Mouse (Mus musculus) lung, adult 2 months (tissue): ENCODE data around the gene Celf2. TPM values are rescaled to one million over a fixed set of nuclear protein-coding genes. Genes with fewer than 3 reads are reported as not detected.

ENCODE experiments used
- DNase-seq: peaks from one replicate; pipeline ENCODE4 v3.0.0; 2022
- H3K4me1 ChIP-seq: fragments of 200-500 bp; 2 replicates; pipeline ENCODE4 v1.6.1; 2011; ENCODE audit warnings: low read length; ENCODE audit not compliant: control insufficient read depth, insufficient read depth
- H3K4me3 ChIP-seq: fragments of 200-500 bp; replicated peaks from 2 replicates; pipeline ENCODE3; 2011; ENCODE audit warnings: low read depth, mild to moderate bottlenecking, control low read depth, low read length; ENCODE audit errors: extremely low read depth
- CTCF ChIP-seq: fragments of 200-500 bp; IDR thresholded peaks from 2 replicates; pipeline ENCODE4 v1.5.1; 2011; ENCODE audit warnings: mild to moderate bottlenecking, low read length, control low read depth; ENCODE audit not compliant: insufficient read depth
- POLR2A ChIP-seq: fragments of 200-500 bp; IDR thresholded peaks from 2 replicates; pipeline ENCODE4 v1.6.1; 2011; ENCODE audit warnings: low read depth, mild to moderate bottlenecking, control low read depth, low read length, borderline replicate concordance; ENCODE audit errors: extremely low read depth
- WGBS: fragments of 180-500 bp; shearing (Covaris S2); methylation state at CpG from one replicate; pipeline ENCODE4 v1.1.7; 2018; 5-methylcytosine and 5-hydroxymethylcytosine counted together
- polyA plus RNA-seq: library from polyadenylated mRNA; depleted of rRNA; stranded (reverse); fragments of >200 nt; gene quantifications from 2 replicates; pipeline ENCODE4 v1.2.3, GENCODE M21; 2012

Gene Celf2
- polyA plus RNA-seq, 1 experiment, result 43.4 TPM

- 74% methylated on average over 6 of the region's 6 CpGs for WGBS
- TF ChIP-seq CTCF (no peak), POLR2A (no peak)
- DNase-seq, result no peak
- H3K4me1 ChIP-seq, result no peaks in the 10 kb centered on the region
- H3K4me3 ChIP-seq, result no peak overlapping the region
These were observed 870.0 kb downstream of the Celf2 start for GRCm38 (mm10) chr2:6639370-6639769.

GRCm38 (mm10) chr2:6637147-6637546 is 872.2 kb downstream of the Celf2 start:
- Histone ChIP-seq H3K4me1 (no peaks in the 10 kb centered on the region), H3K4me3 (no peak overlapping the region)
- no peak for DNase-seq
- TF ChIP-seq POLR2A, result no peak
- TF ChIP-seq CTCF, result no peak
- 59% methylated on average over 2 of the region's 2 CpGs for WGBS

GRCm38 (mm10) chr2:6634899-6635298 is 874.5 kb downstream of the Celf2 start:
- TF ChIP-seq CTCF, result no peak
- no peak for TF ChIP-seq POLR2A
- 89% methylated on average over 6 of the region's 6 CpGs for WGBS
- no peaks in the 10 kb centered on the region for H3K4me1 ChIP-seq
- DNase-seq, result no peak
- no peak overlapping the region for H3K4me3 ChIP-seq

- 80% methylated on average over 1 of the region's 1 CpGs for WGBS
- Histone ChIP-seq H3K4me3 (no peak overlapping the region), H3K4me1 (no peaks in the 10 kb centered on the region)
- DNase-seq, result no peak
- TF ChIP-seq CTCF (no peak), POLR2A (no peak)
These were observed 876.2 kb downstream of the Celf2 start for GRCm38 (mm10) chr2:6633115-6633514.

- 63% methylated on average over 4 of the region's 4 CpGs for WGBS
- DNase-seq, result no peak
These were observed 885.6 kb downstream of the Celf2 start for GRCm38 (mm10) chr2:6623802-6624201.

GRCm38 (mm10) chr2:6622082-6622481 is 887.3 kb downstream of the Celf2 start:
- no peak for TF ChIP-seq CTCF
- TF ChIP-seq POLR2A, result no peak
- Histone ChIP-seq H3K4me3 (no peak overlapping the region), H3K4me1 (no peaks in the 10 kb centered on the region)
- no peak for DNase-seq
- WGBS, result 70% methylated on average over 5 of the region's 5 CpGs

More at GRCm38 (mm10) chr2:6623802-6624201, 885.6 kb downstream of the Celf2 start:
- no peak overlapping the region for H3K4me3 ChIP-seq
- TF ChIP-seq POLR2A, result no peak
- TF ChIP-seq CTCF, result no peak
- H3K4me1 ChIP-seq, result no peaks in the 10 kb centered on the region

GRCm38 (mm10) chr2:6618856-6619255 is 890.5 kb downstream of the Celf2 start:
- WGBS, result 90% methylated on average over 3 of the region's 3 CpGs
- H3K4me1 ChIP-seq, result no peaks in the 10 kb centered on the region
- no peak for TF ChIP-seq CTCF

GRCm38 (mm10) chr2:6618450-6618849 is 890.9 kb downstream of the Celf2 start:
- H3K4me1 ChIP-seq, result no peaks in the 10 kb centered on the region

More at GRCm38 (mm10) chr2:6618856-6619255, 890.5 kb downstream of the Celf2 start:
- no peak overlapping the region for H3K4me3 ChIP-seq
- no peak for DNase-seq

GRCm38 (mm10) chr2:6604347-6604746 is 905.0 kb downstream of the Celf2 start:
- 84% methylated on average over 2 of the region's 2 CpGs for WGBS
- TF ChIP-seq CTCF (no peak), POLR2A (no peak)
- no peaks in the 10 kb centered on the region for H3K4me1 ChIP-seq
- no peak overlapping the region for H3K4me3 ChIP-seq
- DNase-seq, result no peak

More at GRCm38 (mm10) chr2:6618450-6618849, 890.9 kb downstream of the Celf2 start:
- 93% methylated on average over 1 of the region's 1 CpGs for WGBS
- TF ChIP-seq POLR2A (no peak), CTCF (no peak)
- DNase-seq, result no peak
- H3K4me3 ChIP-seq, result no peak overlapping the region

GRCm38 (mm10) chr2:6603880-6604279 is 905.5 kb downstream of the Celf2 start:
- WGBS, result 79% methylated on average over 6 of the region's 6 CpGs
- TF ChIP-seq POLR2A (no peak), CTCF (0 out of 2 replicates have a peak, but pooled peaks have one; percentile 13)
- Histone ChIP-seq H3K4me1 (no peaks in the 10 kb centered on the region), H3K4me3 (no peak overlapping the region)
- DNase-seq, result no peak

- Histone ChIP-seq H3K4me1 (no peaks in the 10 kb centered on the region), H3K4me3 (no peak overlapping the region)
- DNase-seq, result no peak
- 92% methylated on average over 4 of the region's 4 CpGs for WGBS
- TF ChIP-seq CTCF, result no peak
- no peak for TF ChIP-seq POLR2A
These were observed 907.2 kb downstream of the Celf2 start for GRCm38 (mm10) chr2:6602163-6602562.
